8 mouse cellular contexts compared by ENCODE assay signal in the genomic region with DNA sequence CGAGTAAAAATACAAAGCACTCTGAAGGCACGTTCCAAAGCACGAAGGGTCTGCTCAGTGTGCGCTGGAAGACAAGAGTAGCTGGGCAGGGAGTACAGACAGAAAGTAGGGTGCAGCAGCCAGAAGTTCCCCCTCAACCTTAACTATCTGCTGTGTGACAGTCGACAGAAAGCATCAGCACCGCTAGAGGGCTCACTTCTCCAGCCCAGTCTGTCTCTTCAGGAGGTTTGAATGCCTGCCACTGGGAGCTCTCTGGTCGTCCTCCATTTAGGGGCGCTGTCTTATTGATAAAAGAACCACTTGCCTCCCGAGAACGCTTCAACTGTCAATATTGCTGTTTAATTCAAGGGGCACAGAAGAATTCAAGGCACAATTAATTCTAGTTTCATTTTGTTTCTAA. TPM values are rescaled to one million over a fixed set of nuclear protein-coding genes. Genes with fewer than 3 reads are reported as not detected.
DNase-seq lines count a peak whose midpoint lies in the region; ATAC-seq and TF ChIP-seq lines count a peak whose summit lies in the region.

No protein-coding gene starts in this region.

- no peak overlapping the region for H3K27ac ChIP-seq in forebrain, embryonic 15.5 days (replicated peaks)
- H3K27ac ChIP-seq in liver, postnatal 0 days (ENCODE audit: low read depth) = peak overlapping the region; percentile 34; the same call in 1 of the 2 replicates
- H3K27ac ChIP-seq in neural tube, embryonic 14.5 days (ENCODE audit: low read depth, low read length) = no peak overlapping the region
- H3K27ac ChIP-seq in testis, adult 2 months (ENCODE audit: control insufficient read depth, insufficient read depth, low read depth, low read length) = no peak overlapping the region

- H3K9me3 ChIP-seq in forebrain, embryonic 15.5 days = no peaks in the 10 kb centered on the region
- no peaks in the 10 kb centered on the region for H3K9me3 ChIP-seq in liver, postnatal 0 days (ENCODE audit: low read length)
- no peaks in the 10 kb centered on the region for H3K9me3 ChIP-seq in neural tube, embryonic 14.5 days (ENCODE audit: control insufficient read depth, low read length)

- intact Hi-C loops in heart, postnatal 25 days (cut with DNase I) = loop anchor here (2.0 kb wide), 1 partner anchor 23 kb away; no protein-coding TSS in a partner anchor

- TF ChIP-seq EP300 in liver, postnatal 0 days (IDR thresholded peaks at IDR 0.05; ENCODE audit: low read depth) = no peak

- TF ChIP-seq POLR2A in testis, adult 2 months (IDR thresholded peaks at IDR 0.05; ENCODE audit: control insufficient read depth, low read depth, low read length) = no peak

- peak overlapping the region; percentile 33 for H3K4me2 ChIP-seq in forebrain, embryonic 15.5 days (replicated peaks)
- H3K4me2 ChIP-seq in liver, postnatal 0 days (ENCODE audit: low read depth, low read length) = peak overlapping the region; percentile 64
- peak overlapping the region; percentile 25 for H3K4me2 ChIP-seq in neural tube, embryonic 14.5 days (ENCODE audit: low read depth, low read length)

- ATAC-seq in forebrain, embryonic 15.5 days (replicated peaks) = peak; percentile 93
- ATAC-seq in liver, postnatal 0 days = peak; percentile 92
- ATAC-seq in neural tube, embryonic 14.5 days (ENCODE audit: low read depth) = peak; percentile 93

- H3K36me3 ChIP-seq in forebrain, embryonic 15.5 days = no peaks in the 10 kb centered on the region
- H3K36me3 ChIP-seq in liver, postnatal 0 days (replicated peaks; ENCODE audit: insufficient read depth, low read length) = no peaks in the 10 kb centered on the region
- no peaks in the 10 kb centered on the region for H3K36me3 ChIP-seq in neural tube, embryonic 14.5 days (ENCODE audit: control insufficient read depth, insufficient read depth, low read length)
- H3K36me3 ChIP-seq in testis, adult 2 months (ENCODE audit: control insufficient read depth, insufficient read depth, low read length) = no peaks in the 10 kb centered on the region

- WGBS in forebrain, embryonic 15.5 days = 6% methylated on average over 10 of the region's 10 CpGs
- WGBS in liver, postnatal 0 days (ENCODE audit: insufficient replicate concordance) = 2% methylated on average over 10 of the region's 10 CpGs
- 3% methylated on average over 10 of the region's 10 CpGs for WGBS in neural tube, embryonic 14.5 days

- no peaks in the 10 kb centered on the region for H3K27me3 ChIP-seq in forebrain, embryonic 15.5 days
- H3K27me3 ChIP-seq in liver, postnatal 0 days (ENCODE audit: insufficient read depth, low read length) = no peaks in the 10 kb centered on the region
- no peaks in the 10 kb centered on the region for H3K27me3 ChIP-seq in neural tube, embryonic 14.5 days (ENCODE audit: control insufficient read depth, insufficient read depth, low read length)
- H3K27me3 ChIP-seq in testis, adult 2 months (ENCODE audit: control insufficient read depth, insufficient read depth, low read length) = no peaks in the 10 kb centered on the region

- DNase-seq in ES-CJ7 (ENCODE audit: low read depth, low spot score) = peak; percentile 90
- DNase-seq in cerebellum, adult 11 months = peak; percentile 43
- peak; percentile 43 for DNase-seq in heart, postnatal 25 days (ENCODE audit: low spot score)
- DNase-seq in layer of hippocampus, adult 11-12 months (ENCODE audit: low spot score) = peak; percentile 92
- peak; percentile 83 for DNase-seq in liver, postnatal 0 days

- H3K4me3 ChIP-seq in forebrain, embryonic 15.5 days = peak overlapping the region; percentile 23
- H3K4me3 ChIP-seq in liver, postnatal 0 days (ENCODE audit: low read depth, low read length) = peak overlapping the region; percentile 13; the same call in 1 of the 2 replicates
- no peak overlapping the region for H3K4me3 ChIP-seq in neural tube, embryonic 14.5 days (ENCODE audit: low read depth, low read length)
- H3K4me3 ChIP-seq in testis, adult 2 months (ENCODE audit: control insufficient read depth, low read depth, low read length) = peak overlapping the region; percentile 66

- no peaks in the 10 kb centered on the region for H3K4me1 ChIP-seq in forebrain, embryonic 15.5 days
- no peaks in the 10 kb centered on the region for H3K4me1 ChIP-seq in liver, postnatal 0 days (ENCODE audit: insufficient read depth)
- H3K4me1 ChIP-seq in neural tube, embryonic 14.5 days (ENCODE audit: control insufficient read depth, insufficient read depth, low read length) = no peaks in the 10 kb centered on the region
- no peaks in the 10 kb centered on the region; the same call in 1 of the 2 replicates for H3K4me1 ChIP-seq in testis, adult 2 months (ENCODE audit: control insufficient read depth, insufficient read depth, low read length)

- peak; percentile 92 for TF ChIP-seq CTCF in liver, postnatal 0 days (IDR thresholded peaks at IDR 0.05; ENCODE audit: low read depth)
- peak; percentile 72; the same call in 1 of the 2 replicates for TF ChIP-seq CTCF in testis, adult 2 months (IDR thresholded peaks at IDR 0.05; ENCODE audit: control insufficient read depth, insufficient read depth, insufficient replicate concordance, low read depth, low read length)

- no peak overlapping the region for H3K9ac ChIP-seq in forebrain, embryonic 15.5 days (replicated peaks)
- H3K9ac ChIP-seq in liver, postnatal 0 days (replicated peaks) = 0 out of 2 replicates have a peak overlapping the region, but pooled peaks have one; percentile 12
- no peak overlapping the region for H3K9ac ChIP-seq in neural tube, embryonic 14.5 days (replicated peaks; ENCODE audit: low read depth, low read length)

RNA-seq across cellular contexts. Expression of gene Il2ra, which starts 21.4 kb away (rescaled TPM):
- polyA plus RNA-seq in forebrain, embryonic 15.5 days (2015; fragmentation: Nextera tagmentation; extraction: Ambion mirVana) = not detected in 2 replicates
- total RNA-seq in heart, postnatal 25 days (2021) = 1 to 10 TPM in 1 of 2 experiments, under 1 TPM in 1; 0.64 to 1.0 TPM
- 0.06 and 0.23 TPM in 2 replicates for polyA plus RNA-seq in liver, postnatal 0 days (2015; fragmentation: Nextera tagmentation; extraction: Ambion mirVana)
- not detected in 2 replicates for polyA plus RNA-seq in neural tube, embryonic 14.5 days (2014; fragmentation: Nextera tagmentation; extraction: Ambion mirVana)
- 0.06 and 0.10 TPM in 2 replicates for polyA plus RNA-seq in testis, adult 2 months (2012; rRNA removed)

RNA-seq across cellular contexts. Expression of gene Gm17490, which starts 37.9 kb away (rescaled TPM):
- not detected in 2 replicates for polyA plus RNA-seq in forebrain, embryonic 15.5 days (2015; fragmentation: Nextera tagmentation; extraction: Ambion mirVana)
- not detected for total RNA-seq in heart, postnatal 25 days (2021)
- not detected in 2 replicates for polyA plus RNA-seq in liver, postnatal 0 days (2015; fragmentation: Nextera tagmentation; extraction: Ambion mirVana)
- polyA plus RNA-seq in neural tube, embryonic 14.5 days (2014; fragmentation: Nextera tagmentation; extraction: Ambion mirVana) = not detected in 2 replicates
- polyA plus RNA-seq in testis, adult 2 months (2012; rRNA removed) = not detected in 2 replicates

RNA-seq across cellular contexts. Expression of gene Il15ra, which starts 41.1 kb away (rescaled TPM):
- polyA plus RNA-seq in forebrain, embryonic 15.5 days (2015; fragmentation: Nextera tagmentation; extraction: Ambion mirVana) = 0.74 and 0.86 TPM in 2 replicates
- total RNA-seq in heart, postnatal 25 days (2021) = 10 to 100 TPM; 28.6 to 37.3 TPM
- polyA plus RNA-seq in liver, postnatal 0 days (2015; fragmentation: Nextera tagmentation; extraction: Ambion mirVana) = 23.8 and 31.1 TPM in 2 replicates
- 0.79 and 1.1 TPM in 2 replicates for polyA plus RNA-seq in neural tube, embryonic 14.5 days (2014; fragmentation: Nextera tagmentation; extraction: Ambion mirVana)
- polyA plus RNA-seq in testis, adult 2 months (2012; rRNA removed) = 3.8 and 4.0 TPM in 2 replicates
